Mouse (Mus musculus): ENCODE results near the gene Ide.

DNA sequence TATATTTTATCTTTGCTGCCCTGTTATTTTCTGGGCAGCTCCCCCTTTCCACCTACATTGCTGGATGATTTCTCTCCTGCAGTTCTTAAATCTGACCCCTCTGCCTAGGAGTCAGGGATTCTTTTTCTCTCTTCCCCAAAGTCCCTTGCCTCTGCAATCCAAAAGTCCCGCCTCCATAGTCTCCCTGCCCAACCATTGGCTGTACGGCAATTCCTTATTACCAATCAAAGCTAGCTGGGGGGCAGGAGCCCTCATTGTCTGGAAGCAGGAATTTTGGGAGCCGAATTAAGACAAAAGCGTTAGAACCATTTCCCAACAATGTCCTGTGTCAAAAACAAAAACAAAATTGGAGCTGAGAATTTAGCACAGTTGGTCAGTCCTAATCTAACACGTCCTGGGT lies 24.9 kb upstream of the Ide start:
- TF ChIP-seq POLR2A (IDR thresholded peaks at IDR 0.05; ENCODE audit: extremely low read depth, insufficient read depth, low read length) (no peak), CTCF (IDR thresholded peaks at IDR 0.05; ENCODE audit: low read depth, low read length) (no peak)
